Mouse (Mus musculus): Measurements from ENCODE around the gene Wdr20.
A peak's percentile ranks its signal among the peaks of the same experiment; 100 is the strongest.

Wdr20 gene

DNA sequence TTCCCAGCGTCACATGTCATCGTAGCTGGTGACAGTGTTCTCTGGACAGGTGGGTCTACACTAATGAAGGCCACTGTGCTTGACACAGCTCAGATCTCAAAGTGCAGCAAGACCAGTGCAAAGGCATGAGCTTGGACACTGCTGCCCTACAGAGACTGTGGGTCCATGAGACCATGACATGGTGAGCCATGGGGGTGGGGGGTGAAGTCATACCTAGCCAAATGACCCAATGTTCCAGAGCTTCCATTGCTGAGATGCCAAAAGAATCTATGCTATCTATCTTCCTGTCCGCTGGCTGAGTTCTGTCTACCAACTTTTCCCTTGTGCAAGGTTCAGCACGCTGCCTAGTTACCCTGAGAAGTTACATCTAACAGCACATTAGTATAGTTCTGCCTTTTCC is 91.2 kb downstream of the Wdr20 start:
- no peak for DNase-seq

DNA sequence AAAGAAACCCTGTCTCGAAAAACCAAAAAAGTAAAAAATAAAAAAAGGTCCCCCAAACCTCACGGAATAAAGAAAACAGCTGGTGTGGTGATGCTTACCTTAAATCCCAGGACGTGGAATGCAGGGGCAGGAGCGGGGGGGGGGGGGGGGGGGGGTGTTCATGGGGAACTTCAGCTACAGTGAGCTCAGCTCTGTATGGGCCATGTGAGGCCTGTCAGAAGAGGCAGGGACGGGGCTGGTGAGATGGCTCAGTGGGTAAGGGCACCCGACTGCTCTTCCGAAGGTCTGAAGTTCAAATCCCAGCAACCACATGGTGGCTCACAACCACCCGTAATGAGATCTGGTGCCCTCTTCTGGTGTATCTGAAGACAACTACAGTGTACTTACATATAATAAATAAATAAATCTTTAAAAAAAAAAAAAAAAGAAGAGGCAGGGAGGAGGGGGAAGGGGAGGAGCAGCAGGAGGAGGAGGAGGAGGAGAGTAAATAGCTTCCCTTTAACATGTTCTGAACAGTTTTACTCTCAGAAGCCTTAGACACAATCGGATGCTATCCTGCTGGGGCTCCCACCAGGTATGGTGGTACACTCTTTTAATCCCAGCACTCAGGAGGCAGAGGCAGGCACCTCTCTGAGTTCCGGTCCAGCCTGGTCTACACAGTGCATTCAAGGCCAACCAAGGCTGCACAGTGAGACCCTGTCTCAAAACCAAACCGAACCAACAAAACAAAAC is 92.7 kb downstream of the Wdr20 start:
- no peak for DNase-seq

DNA sequence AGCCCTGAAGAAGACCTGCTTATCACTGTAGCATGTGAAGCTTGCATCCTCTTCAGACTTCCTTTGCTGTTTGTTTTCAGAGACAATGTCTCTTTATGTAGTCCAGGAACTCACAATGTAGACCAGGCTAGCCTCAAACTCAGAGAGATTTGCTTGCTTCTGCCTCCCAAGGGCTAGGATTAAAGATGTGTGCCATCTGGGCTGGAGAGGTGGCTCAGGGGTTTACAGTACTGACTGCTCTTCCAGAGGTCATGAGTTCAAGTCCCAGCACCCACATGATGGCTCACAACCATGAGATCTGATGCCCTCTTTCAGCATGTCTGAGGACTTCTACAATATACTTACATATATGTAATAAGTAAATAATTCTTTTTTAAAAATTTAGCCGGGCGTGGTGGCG is 97.4 kb downstream of the Wdr20 start:
- no peak for DNase-seq

DNA sequence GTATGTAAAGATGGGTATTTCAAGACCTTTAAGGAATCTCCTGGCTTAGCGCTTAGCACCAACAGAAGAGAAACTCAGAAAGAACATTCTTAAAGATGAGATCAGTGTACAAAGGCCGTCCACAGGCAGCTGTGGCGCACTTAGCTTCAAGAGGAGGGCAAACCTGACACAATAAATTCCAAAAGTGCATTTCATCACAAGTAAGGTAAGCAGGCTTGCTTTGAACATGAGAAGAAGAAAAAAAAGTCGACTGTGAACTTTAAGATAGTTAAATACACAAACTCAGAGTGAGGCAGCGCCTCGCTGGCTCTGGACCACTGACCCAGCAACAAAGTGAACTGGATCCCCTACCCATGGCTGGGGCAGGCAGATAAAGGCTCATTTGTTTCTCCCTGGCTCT is 99.0 kb downstream of the Wdr20 start:
- DNase-seq = no peak

DNA sequence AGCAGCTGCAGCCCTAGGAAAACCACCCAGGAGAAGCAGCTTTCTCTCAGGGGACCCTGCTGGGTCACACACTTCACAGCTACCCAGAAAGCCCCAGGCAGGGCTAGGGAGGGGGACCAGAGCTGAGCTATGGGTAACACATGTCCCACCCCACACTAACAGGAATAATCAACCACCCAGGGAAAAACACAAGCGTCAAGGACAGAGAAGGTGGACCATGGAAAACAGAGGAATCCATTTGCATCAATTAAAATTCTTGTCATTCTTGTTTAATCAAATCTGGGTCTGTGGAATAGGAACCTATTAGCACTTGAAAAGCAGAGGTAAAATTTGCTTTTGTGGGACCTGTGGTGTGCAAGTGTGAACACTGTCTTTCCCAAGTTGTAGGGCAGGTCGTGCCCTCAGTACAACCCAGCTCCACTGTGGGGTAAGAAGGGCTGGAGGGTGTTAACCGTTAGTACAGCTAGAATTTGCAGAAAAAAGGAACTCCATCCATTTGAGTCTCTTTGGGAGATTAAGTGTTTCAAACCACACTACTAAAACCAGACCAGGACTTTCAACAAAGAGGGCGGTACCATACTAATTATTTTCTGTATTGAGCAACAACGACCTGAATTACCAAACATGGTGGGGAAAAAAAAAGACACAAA is 99.6 kb downstream of the Wdr20 start:
- DNase-seq = no peak

DNA sequence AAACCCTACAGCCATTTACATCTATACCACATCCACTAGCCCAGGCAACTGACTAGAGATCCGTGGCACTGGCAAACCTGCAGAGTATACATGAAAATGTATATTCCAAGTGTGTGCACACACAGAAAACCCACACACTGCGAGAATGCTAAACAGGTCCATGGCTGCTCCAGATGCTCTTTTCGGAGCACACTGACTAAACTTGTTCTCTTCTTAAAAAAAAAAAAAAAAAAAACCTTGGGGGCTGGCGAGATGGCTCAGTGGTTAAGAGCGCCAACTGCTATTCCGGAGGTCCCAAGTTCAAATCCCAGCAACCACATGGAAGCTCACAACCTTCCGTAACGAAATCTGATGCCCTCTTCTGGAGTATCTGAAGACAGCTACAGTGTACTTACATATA is 100.1 kb downstream of the Wdr20 start:
- DNase-seq = no peak

DNA sequence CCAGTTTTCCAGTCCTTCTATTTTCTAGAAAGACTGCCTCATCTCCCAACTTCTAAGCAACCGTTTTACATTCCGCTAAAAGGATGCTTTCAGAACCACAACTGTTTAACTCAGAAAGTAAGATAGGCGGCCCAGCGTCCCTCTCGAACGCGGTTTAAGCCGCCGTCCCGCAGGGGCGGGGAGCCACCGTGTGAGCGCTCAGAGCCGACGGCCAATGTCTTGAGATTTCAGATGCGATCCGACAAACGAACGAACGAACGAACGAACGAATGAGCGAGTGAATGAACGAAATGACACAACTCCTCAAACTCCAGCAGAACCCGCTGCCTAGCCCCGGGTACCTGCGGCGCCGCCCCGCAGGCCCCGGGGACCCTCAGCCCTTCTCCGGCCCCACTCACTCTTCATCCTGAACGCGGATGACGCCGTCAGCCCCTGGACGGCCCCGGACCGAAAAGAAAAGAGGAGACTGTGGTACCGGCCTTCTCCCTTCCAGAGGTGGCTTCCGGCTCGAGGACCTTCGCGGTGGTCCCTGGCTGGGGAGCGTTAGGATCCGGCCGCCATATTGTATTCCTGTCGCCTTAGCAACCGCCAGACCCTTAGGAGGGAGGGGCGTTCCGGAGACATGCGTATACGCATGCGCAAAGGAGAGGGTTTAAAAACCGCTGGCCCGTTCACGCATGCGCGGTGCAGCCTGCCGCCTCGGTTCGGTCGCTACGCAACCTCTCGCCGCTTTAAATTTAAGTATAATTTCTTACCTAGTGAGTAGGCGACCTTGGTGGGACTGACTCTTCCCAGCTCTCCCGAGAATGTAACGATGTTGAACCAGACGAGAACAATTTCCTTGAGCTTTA is 102.8 kb downstream of the Wdr20 start, which contains the start of gene Mok:
Gene Mok, minus strand, starts transcription at position 592 of the 851 bp plus-strand sequence.
- DNase-seq = peak; percentile 95 to 98

DNA sequence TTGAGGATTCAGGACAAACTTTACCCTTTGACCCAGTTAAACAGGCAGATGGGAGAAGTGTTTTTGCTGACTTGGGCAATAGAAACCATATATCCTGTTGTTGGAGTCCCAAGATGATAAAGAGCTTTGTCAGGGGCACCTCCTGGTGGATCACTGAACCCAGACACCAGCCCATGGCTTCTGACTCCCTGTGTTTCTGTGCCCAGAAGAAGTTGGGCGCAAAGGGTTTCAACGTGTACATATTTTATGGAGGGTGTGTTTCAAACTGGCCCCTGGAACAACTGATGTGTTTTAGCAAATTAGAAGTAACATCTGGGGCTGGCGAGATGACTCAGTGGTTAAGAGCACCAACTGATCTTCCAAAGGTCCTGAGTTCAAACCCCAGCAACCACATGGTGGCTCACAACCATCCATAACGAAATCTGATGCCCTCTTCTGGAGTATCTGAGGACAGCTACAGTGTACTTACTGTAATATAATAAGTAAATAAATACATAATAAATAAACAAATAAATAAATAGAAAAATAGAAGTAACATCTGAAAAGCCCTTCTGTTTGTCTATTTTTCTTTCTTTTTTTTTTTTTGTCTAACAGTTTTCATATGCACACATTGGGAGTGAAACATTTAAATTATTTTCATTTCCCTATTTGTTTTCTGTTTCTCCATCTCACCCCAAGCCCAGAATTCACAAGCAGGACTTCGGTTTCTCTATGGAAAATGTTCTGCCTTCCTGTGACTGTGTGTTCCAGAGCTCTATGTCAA is 104.2 kb downstream of the Wdr20 start:
- no peak for DNase-seq

DNA sequence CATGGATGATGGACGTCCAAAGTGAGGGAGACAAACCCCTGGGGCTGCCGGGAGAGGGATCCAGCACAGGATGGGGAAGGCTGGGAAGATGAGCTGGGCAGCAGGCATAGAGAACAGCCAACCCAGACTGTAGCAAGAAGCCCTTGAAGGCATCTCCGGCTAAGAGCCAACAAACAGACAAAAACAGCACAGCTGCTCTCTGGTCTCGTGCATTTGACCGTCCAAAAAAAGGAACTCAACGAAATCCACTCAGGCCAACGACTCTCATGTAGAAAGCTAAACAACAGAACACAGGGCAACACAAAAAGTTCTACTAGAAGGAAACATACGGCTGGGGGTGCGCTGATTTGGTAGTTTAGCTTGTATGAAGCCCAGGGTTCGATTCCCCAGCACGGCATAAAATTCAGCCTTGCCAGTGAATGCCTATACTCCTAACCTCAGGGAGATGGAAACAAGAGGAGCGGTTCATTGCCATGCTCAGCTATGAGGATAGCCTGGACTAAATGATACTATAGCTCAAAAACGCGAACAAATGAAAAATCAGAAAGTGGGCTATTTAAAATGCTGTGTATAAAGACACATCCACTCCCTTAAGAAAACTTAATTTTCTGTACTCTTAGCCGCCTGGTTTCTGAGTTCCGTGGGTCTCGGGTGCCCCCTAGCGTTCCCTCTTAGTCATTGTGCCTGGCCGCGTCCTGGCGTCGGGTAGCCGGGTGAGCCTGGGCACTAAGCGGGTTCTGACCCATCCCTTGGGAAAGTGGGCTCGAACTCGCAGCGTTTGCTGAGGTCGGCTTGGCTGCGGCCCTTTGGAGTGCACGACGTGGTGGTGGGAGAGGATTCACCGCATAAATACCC is 105.7 kb downstream of the Wdr20 start:
- peak; percentile 81 to 90 for DNase-seq

DNA sequence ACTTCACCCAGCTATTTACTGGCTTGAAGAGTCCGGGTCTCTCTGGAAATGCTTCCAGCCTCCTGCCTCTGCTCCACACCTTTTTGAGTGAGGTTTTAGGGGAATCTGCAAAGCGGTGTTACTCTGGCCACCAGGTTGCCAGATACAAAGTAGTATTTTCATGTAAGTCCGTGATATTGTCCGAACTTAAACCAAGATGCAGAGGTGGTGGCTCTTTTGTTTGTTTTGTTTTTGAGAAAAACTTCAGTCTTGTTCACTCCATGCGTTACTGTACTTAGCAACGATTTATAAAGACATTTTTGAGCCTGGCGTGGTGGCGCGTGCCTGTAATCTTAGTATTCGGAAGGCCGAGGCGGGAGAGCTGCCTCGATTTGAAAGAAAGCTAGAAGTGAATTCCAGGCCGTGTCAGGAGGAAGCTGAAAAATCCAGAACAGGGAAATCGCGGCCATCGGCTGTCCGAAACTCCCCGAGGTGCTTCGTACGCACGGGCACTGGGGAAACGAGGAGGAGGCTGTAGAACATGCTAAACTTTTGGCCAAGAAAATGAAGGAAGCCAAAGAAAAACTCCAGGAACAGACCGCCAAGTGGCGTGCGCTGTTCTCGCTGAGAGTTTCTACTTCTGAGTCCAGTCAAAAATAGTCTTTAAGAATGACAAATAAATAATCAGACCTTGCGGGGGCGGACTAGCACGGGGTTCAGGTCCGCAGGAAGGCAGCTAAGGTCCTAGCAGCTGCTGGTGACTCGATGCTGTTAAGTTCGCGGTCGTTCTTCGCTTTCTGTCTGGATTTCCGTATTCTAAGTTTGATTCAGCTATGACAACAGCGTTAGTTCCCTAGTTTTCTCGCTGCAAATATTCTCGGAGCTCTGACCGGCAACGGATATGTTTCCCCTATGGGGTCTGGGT is 106.7 kb downstream of the Wdr20 start:
- peak; percentile 52 to 53 for DNase-seq

DNA sequence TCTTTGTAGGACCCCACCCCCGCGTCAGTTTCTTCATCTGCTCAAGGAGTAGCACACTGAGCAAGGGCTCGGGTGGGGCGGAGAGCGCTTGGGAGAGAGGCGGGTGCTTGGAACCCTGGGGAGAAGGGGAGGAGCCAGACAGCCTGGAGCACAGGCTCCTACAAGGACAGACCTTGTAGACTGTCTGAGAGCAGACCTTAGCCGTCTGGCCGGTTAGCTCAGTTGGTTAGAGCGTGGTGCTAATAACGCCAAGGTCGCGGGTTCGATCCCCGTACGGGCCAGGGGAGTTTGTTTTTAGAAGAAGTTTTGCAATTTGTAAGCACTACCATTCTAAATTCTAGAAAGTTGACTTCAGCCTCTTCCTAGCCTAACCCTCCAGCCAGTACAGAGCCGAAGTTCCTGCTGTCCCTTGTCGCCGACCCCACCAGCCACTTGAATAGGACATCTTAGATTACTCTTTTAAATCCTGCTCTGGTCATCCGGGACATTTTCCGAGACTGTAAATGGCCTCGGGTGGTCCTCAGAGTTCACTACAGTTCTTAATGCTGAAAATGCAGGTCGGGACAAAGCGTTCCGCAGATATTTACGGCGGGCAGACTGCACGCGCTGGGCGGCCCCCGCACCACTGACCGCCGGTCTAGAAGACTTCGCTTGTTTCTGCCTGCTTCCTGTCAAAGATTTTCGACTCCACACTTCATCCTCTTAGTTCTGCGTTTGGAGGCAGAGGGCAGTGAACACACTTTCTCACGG is 107.6 kb downstream of the Wdr20 start:
- peak; percentile 92 to 93 for DNase-seq

DNA sequence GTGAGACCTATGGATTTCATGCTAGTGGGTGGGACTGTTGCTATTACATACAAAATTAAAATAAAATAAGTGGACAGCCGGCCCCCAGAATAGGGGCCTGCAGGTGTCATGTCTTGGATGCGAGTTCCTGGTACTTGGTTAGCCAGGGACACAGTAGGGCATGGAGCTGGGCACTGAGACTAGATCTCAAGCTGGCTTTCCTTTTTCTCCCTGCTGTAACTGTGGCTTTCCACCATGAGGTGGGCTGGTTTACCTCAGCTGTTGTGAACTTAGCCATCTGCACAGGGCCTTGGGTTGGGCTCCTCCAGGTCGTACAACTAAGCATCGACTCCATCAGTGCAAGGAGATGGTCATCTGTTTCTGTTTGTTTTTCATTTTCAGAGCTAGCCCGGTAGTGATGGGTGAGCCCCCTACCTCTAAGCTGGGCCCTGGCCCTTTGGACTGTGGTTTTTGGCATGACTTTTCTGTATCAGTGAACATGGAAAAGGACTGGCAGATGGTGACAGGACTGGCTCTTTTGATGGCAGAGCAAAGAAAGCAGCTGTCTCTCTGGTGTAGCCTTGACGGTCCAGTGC is 108.5 kb downstream of the Wdr20 start:
- no peak for DNase-seq

DNA sequence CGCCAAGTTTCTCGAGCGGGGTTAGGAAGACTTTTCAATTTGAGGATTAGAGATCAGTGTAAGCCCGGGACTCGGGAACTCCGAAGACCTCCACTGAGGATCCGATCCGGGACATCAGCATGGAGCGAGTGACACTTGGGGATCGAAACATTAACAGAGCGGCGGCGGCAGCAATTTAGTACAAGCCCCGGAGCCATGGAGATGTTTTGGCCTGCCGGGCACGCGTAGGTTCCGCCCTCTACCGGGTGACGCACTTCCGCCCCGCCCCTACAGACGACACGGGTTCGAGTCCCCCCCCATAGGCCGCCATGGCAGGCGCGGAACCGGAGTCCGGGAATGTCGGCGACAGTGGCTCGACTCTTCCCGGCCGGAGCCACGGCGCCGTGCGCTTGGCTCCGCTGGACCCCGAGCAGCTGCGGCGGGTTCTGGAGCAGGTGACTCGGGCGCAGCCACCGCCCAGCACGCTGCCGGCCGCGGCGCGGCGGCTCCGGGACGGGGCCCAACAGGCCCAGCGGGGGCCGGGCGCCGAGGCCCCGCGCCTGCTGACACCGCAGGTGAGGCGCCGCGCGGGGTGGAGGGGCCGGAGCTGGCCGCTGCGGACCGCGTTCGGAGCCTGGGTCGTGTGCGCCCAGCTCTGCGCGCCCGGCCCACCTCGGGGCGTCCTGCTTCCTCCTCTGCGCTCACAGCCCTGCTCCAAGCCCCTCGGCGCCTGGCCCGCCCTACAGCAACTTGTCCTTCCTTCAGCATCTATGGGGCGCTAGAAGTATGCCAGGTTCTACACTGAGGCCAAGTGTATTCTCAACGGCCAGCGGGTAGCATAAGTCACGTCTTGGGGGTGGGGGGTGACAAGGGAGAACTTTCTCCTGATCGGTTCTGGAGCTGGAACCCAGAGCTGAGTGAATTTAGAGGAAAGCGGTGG is 112.5 kb downstream of the Wdr20 start, which contains the start of gene Zfp839:
Gene Zfp839, plus strand, starts transcription at position 244 of the 919 bp plus-strand sequence.
- peak; percentile 88 for DNase-seq

DNA sequence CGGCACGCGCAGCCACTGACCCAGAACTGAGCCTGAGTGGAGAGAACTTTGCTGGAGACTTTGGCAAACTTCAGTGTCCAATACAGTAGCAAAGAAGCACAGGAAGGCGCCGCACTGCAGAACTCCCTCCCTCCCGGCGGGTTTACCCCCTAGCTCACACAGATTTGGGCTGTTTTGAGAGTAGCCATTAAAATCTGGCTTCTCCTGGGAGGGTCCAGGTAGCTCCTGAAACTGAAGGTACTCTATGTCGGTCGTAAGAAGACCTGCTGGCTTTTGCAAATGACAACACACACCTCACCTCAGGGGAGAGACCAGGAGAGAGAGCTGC is 113.1 kb downstream of the Wdr20 start:
- no peak for DNase-seq

DNA sequence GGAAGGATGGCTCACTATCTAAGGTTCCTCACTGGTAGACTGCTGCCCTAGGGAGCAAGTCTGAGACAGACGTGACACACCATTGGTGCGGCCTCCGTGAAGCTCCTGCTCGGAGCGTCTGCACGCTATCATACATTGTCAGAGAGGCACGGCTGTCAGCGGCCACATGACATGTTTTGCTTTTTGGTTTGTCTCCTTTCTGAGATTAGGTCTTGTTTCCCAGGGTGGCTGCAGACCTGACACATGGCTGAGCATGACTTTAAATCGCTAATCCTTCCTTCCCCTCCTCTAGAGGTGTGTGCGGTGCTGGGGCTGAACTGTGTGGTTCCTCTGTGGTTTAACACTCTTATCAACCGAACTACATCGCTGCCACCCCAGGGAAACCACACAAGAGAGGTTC is 113.7 kb downstream of the Wdr20 start:
- DNase-seq = no peak

DNA sequence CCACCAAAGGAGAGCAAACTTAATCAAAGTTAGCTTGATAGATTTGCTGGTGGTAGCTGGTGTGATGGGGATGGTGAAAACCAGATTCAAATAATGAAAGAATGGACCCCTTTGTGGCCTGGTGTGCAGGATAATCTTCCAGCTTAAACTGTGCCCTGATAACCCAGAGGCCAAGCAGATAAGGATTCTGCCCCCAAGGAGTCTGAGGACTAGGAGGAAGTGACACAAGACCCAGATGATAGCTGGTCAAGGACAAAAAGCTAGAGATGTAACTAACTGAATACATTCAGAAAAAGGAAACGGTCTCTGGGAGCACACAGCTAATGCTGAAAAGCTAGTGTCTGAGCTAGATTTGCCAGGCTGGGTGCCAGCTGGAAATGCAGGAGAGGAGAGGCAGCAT is 114.2 kb downstream of the Wdr20 start:
- no peak for DNase-seq

Measured in lung, postnatal 4 days (tissue).